Mouse (Mus musculus) CH12.LX (cell line): Measurements from ENCODE around the gene Nebl. TPM values are rescaled to one million over a fixed set of nuclear protein-coding genes. Genes with fewer than 3 reads are reported as not detected.
A peak's percentile ranks its signal among the peaks of the same experiment; 100 is the strongest.

Experiments used
- DNase-seq: peaks from one replicate; pipeline ENCODE4 v3.0.0-alpha.2; 2013; ENCODE audit errors: extremely low read depth
- H3K27ac ChIP-seq: 2 replicates; pipeline ENCODE4 v1.5.1; 2012; ENCODE audit warnings: low read depth, mild to moderate bottlenecking, control low read depth, moderate library complexity; ENCODE audit not compliant: insufficient read depth
- H3K27me3 ChIP-seq: replicated peaks from 2 replicates; pipeline ENCODE3; 2012; ENCODE audit warnings: inconsistent platforms
- H3K36me3 ChIP-seq, 2 experiments: replicated peaks in 1 of 2; 2 replicates each; pipeline versions ENCODE3 to v1.6.1; 2012; ENCODE audit warnings: inconsistent platforms in 1 of 2, low read length in 1 of 2, mild to moderate bottlenecking in 1 of 2, mixed read lengths in 1 of 2, moderate library complexity in 1 of 2; ENCODE audit not compliant: control insufficient read depth in 1 of 2, insufficient read depth in 1 of 2
- H3K4me1 ChIP-seq, 2 experiments: 2 replicates each; pipeline ENCODE4 v1.6.1; 2012; ENCODE audit warnings: inconsistent platforms in 1 of 2, moderate library complexity in 1 of 2; ENCODE audit not compliant: insufficient read depth in 2 of 2, control insufficient read depth in 1 of 2
- H3K4me2 ChIP-seq: 2 replicates; pipeline ENCODE4 v1.6.1; 2012; ENCODE audit warnings: low read depth, mild to moderate bottlenecking, control low read depth; ENCODE audit not compliant: poor library complexity, insufficient read depth, severe bottlenecking
- H3K4me3 ChIP-seq, 3 experiments: fragments of 150-350 bp in 1 of 3; sonication (generic) in 1 of 3; replicated peaks in 1 of 3; 2 replicates each; pipeline versions ENCODE3 to v1.5.1; 2011 to 2012; ENCODE audit warnings: low read depth in 2 of 3, low read length in 2 of 3, mild to moderate bottlenecking in 2 of 3, moderate library complexity in 2 of 3, control low read depth in 1 of 3, improper control_type of control experiment in 1 of 3, inconsistent platforms in 1 of 3, mixed read lengths in 1 of 3; ENCODE audit not compliant: poor library complexity in 1 of 3
- H3K79me2 ChIP-seq: replicated peaks from 2 replicates; pipeline ENCODE4 v1.6.1; 2012; ENCODE audit warnings: mild to moderate bottlenecking, moderate library complexity; ENCODE audit not compliant: control insufficient read depth, poor library complexity, insufficient read depth, severe bottlenecking; ENCODE audit errors: extremely low read depth
- H3K9ac ChIP-seq: 2 replicates; pipeline ENCODE4 v1.6.1; 2012; ENCODE audit warnings: low read depth, mild to moderate bottlenecking, control low read depth, moderate library complexity; ENCODE audit not compliant: insufficient read depth
- H3K9me3 ChIP-seq: replicated peaks from 2 replicates; pipeline ENCODE3; 2012; ENCODE audit warnings: low read length, inconsistent platforms, mixed read lengths
- BHLHE40 ChIP-seq: IDR thresholded peaks from 2 replicates; pipeline ENCODE4 v1.6.1; 2011; ENCODE audit warnings: mild to moderate bottlenecking, low read depth, low read length, improper control_type of control experiment
- CHD1 ChIP-seq: IDR thresholded peaks from 2 replicates; pipeline ENCODE4 v1.6.1; 2012; ENCODE audit warnings: low read depth, low read length, improper control_type of control experiment, inconsistent platforms
- CHD2 ChIP-seq: IDR thresholded peaks from 2 replicates; pipeline ENCODE4 v1.6.1; 2011; ENCODE audit warnings: low read length, improper control_type of control experiment
- CTCF ChIP-seq, 2 experiments: IDR thresholded peaks in 1 of 2; conservative IDR thresholded peaks in 1 of 2; 2 replicates each; pipeline ENCODE4 v1.5.1; 2011 to 2012; ENCODE audit warnings: low read depth in 2 of 2, low read length in 2 of 2, improper control_type of control experiment in 1 of 2, inconsistent platforms in 1 of 2, mild to moderate bottlenecking in 1 of 2, moderate library complexity in 1 of 2
- ELF1 ChIP-seq: IDR thresholded peaks from 2 replicates; pipeline ENCODE4 v1.6.1; 2014; ENCODE audit warnings: low read depth, mild to moderate bottlenecking, inconsistent platforms, low read length, improper control_type of control experiment
- EP300 ChIP-seq: IDR thresholded peaks from 2 replicates; pipeline ENCODE4 v1.6.1; 2011; ENCODE audit warnings: low read length, improper control_type of control experiment
- ETS1 ChIP-seq: conservative IDR thresholded peaks from 2 replicates; pipeline ENCODE4 v1.6.1; 2012; ENCODE audit warnings: low read depth, mild to moderate bottlenecking, inconsistent platforms, low read length, improper control_type of control experiment, moderate library complexity
- GABPA ChIP-seq: IDR thresholded peaks from 2 replicates; pipeline ENCODE4 v1.6.1; 2012; ENCODE audit warnings: low read depth, low read length, improper control_type of control experiment, inconsistent platforms; ENCODE audit not compliant: insufficient replicate concordance
- IRF4 ChIP-seq: IDR thresholded peaks from 2 replicates; pipeline ENCODE4 v1.6.1; 2014; ENCODE audit warnings: low read depth, mild to moderate bottlenecking, inconsistent platforms, low read length, improper control_type of control experiment
- JUN ChIP-seq: IDR thresholded peaks from 2 replicates; pipeline ENCODE4 v1.6.1; 2011; ENCODE audit warnings: low read depth, mild to moderate bottlenecking, low read length, improper control_type of control experiment, moderate library complexity; ENCODE audit not compliant: insufficient read depth
- JUND ChIP-seq: conservative IDR thresholded peaks from 2 replicates; pipeline ENCODE4 v1.6.1; 2011; ENCODE audit warnings: low read depth, low read length, improper control_type of control experiment
- KAT2A ChIP-seq: IDR thresholded peaks from 2 replicates; pipeline ENCODE4 v1.6.1; 2012; ENCODE audit warnings: low read length, improper control_type of control experiment, inconsistent platforms; ENCODE audit not compliant: insufficient replicate concordance
- MAFK ChIP-seq: IDR thresholded peaks from 2 replicates; pipeline ENCODE4 v1.6.1; 2011; ENCODE audit warnings: low read length, improper control_type of control experiment; ENCODE audit not compliant: insufficient replicate concordance
- MAX ChIP-seq: IDR thresholded peaks from 2 replicates; pipeline ENCODE4 v1.6.1; 2011; ENCODE audit warnings: low read length, improper control_type of control experiment
- MAZ ChIP-seq: IDR thresholded peaks from 2 replicates; pipeline ENCODE4 v1.6.1; 2012; ENCODE audit warnings: low read depth, mild to moderate bottlenecking, inconsistent platforms, low read length, improper control_type of control experiment, moderate library complexity
- MEF2A ChIP-seq: IDR thresholded peaks from 2 replicates; pipeline ENCODE4 v1.6.1; 2014; ENCODE audit warnings: low read depth, mild to moderate bottlenecking, inconsistent platforms, low read length, improper control_type of control experiment, borderline replicate concordance
- MXI1 ChIP-seq: IDR thresholded peaks from 2 replicates; pipeline ENCODE4 v1.6.1; 2011; ENCODE audit warnings: mild to moderate bottlenecking, low read depth, low read length, improper control_type of control experiment
- MYC ChIP-seq: IDR thresholded peaks from 2 replicates; pipeline ENCODE4 v1.6.1; 2011; ENCODE audit warnings: low read depth, mild to moderate bottlenecking, improper control_type of control experiment, low read length
- NELFE ChIP-seq: IDR thresholded peaks from 2 replicates; pipeline ENCODE4 v1.6.1; 2011; ENCODE audit warnings: low read depth, low read length, improper control_type of control experiment
- NRF1 ChIP-seq: IDR thresholded peaks from 2 replicates; pipeline ENCODE4 v1.6.1; 2014; ENCODE audit warnings: low read depth, mild to moderate bottlenecking, inconsistent platforms, low read length, improper control_type of control experiment, moderate library complexity
- PAX5 ChIP-seq: IDR thresholded peaks from 2 replicates; pipeline ENCODE4 v1.6.1; 2012; ENCODE audit warnings: low read length, inconsistent platforms, mixed read lengths
- POLR2AphosphoS2 ChIP-seq: IDR thresholded peaks from 2 replicates; pipeline ENCODE4 v1.6.1; 2011; ENCODE audit warnings: low read depth, low read length, improper control_type of control experiment
- RAD21 ChIP-seq: IDR thresholded peaks from 2 replicates; pipeline ENCODE4 v1.6.1; 2011; ENCODE audit warnings: low read depth, mild to moderate bottlenecking, low read length, improper control_type of control experiment, moderate library complexity
- RCOR1 ChIP-seq: conservative IDR thresholded peaks from 2 replicates; pipeline ENCODE4 v1.6.1; 2012; ENCODE audit warnings: low read depth, mild to moderate bottlenecking, inconsistent platforms, low read length, improper control_type of control experiment
- SIN3A ChIP-seq: IDR thresholded peaks from 2 replicates; pipeline ENCODE4 v1.6.1; 2012; ENCODE audit warnings: low read length, improper control_type of control experiment, inconsistent platforms
- SMC3 ChIP-seq: IDR thresholded peaks from 2 replicates; pipeline ENCODE4 v1.6.1; 2011; ENCODE audit warnings: low read depth, low read length, improper control_type of control experiment
- TBP ChIP-seq: conservative IDR thresholded peaks from 2 replicates; pipeline ENCODE4 v1.6.1; 2011; ENCODE audit warnings: low read depth, low read length, improper control_type of control experiment
- TCF12 ChIP-seq: IDR thresholded peaks from 2 replicates; pipeline ENCODE4 v1.6.1; 2014; ENCODE audit warnings: low read depth, mild to moderate bottlenecking, inconsistent platforms, low read length, improper control_type of control experiment
- UBTF ChIP-seq: IDR thresholded peaks from 2 replicates; pipeline ENCODE4 v1.6.1; 2012; ENCODE audit warnings: low read depth, mild to moderate bottlenecking, inconsistent platforms, low read length, improper control_type of control experiment, moderate library complexity
- USF1 ChIP-seq: IDR thresholded peaks from 2 replicates; pipeline ENCODE4 v1.6.1; 2014; ENCODE audit warnings: low read depth, mild to moderate bottlenecking, inconsistent platforms, low read length, improper control_type of control experiment
- ZC3H11A ChIP-seq: IDR thresholded peaks from 2 replicates; pipeline ENCODE4 v1.6.1; 2012; ENCODE audit warnings: low read depth, mild to moderate bottlenecking, inconsistent platforms, low read length, improper control_type of control experiment
- ZKSCAN1 ChIP-seq: IDR thresholded peaks from 2 replicates; pipeline ENCODE4 v1.6.1; 2012; ENCODE audit warnings: low read depth, inconsistent platforms, low read length, improper control_type of control experiment, borderline replicate concordance
- ZNF384 ChIP-seq: IDR thresholded peaks from 2 replicates; pipeline ENCODE4 v1.6.1; 2012; ENCODE audit warnings: low read depth, low read length, improper control_type of control experiment, inconsistent platforms
- dilution Hi-C: fragments of 300-500 bp; cut with MboI; formaldehyde crosslinking; loops from 2 replicates; pipeline ENCODE4 v1.14.3; 2020; ENCODE audit warnings: low sequenced_read_pairs; ENCODE audit not compliant: extremely low pct_unique_long_range_greater_than_20kb, extremely low pct_ligation_motif_present
- in situ Hi-C: fragments of 300-500 bp; cut with MboI; formaldehyde crosslinking; loops from 3 replicates; pipeline ENCODE4 v1.14.3; 2019; ENCODE audit warnings: low sequenced_read_pairs, low pct_ligation_motif_present, low pct_unique_long_range_greater_than_20kb, mixed read lengths
- polyA plus RNA-seq: library from polyadenylated mRNA; unstranded; fragments of >175 nt; gene quantifications from 2 replicates; pipeline ENCODE4 v1.2.1, GENCODE M21; 2012; ENCODE audit warnings: low read depth; ENCODE audit not compliant: insufficient read length
- total RNA-seq, 2 experiments: library from RNA; depleted of rRNA; stranded (reverse); fragments of 300-350 nt in 1 of 2; fragments of >200 nt in 1 of 2; gene quantifications; 2 replicates each; pipeline ENCODE4 v1.2.3; 2012 to 2014

Nebl gene
- total and polyA plus RNA-seq, 3 experiments = 12.6 to 113 (median 46.4) TPM

DNA sequence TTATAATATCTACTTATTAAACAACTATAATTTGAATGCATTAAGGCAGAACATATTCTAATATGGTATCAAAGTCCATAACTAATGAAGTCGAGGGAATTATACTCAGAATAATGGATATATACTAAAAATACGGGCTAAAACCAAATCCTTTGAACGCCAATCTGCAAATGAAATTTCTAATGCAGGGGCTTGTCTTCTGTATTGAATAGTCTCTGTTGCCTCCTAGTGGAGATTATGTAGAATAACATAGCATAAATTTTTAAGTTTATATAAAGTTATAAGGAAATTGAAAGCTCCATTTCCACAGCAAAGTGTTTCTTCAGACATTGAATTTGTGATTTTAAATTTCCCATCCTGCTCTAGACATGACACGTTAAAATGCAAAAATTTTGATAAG is 315.9 kb downstream of the Nebl start:
- no peaks in the 10 kb centered on the region for H3K36me3 ChIP-seq
- no peak overlapping the region for H3K4me2 ChIP-seq
- no peak overlapping the region for H3K27ac ChIP-seq
- H3K9ac ChIP-seq = no peak overlapping the region
- dilution Hi-C loops (no loop called here), in situ Hi-C loops (no loop called here)
- DNase-seq = no peak
- H3K4me1 ChIP-seq = peaks cover 0 to 4% of the 10 kb centered on the region in 2 experiments; a peak in 2 of 4 replicates
- H3K9me3 ChIP-seq = no peaks in the 10 kb centered on the region
- no peaks in the 10 kb centered on the region for H3K27me3 ChIP-seq
- TF ChIP-seq CTCF (conservative IDR thresholded peaks at IDR 0.05 in 1 of 2, IDR thresholded peaks at IDR 0.05 in 1 of 2; ENCODE audit: low read depth in 2 of 2, low read length in 2 of 2) (peak in 1 of 2 experiments; percentile 73; a peak in 2 of 4 replicates), ETS1 (no peak), RAD21 (peak; percentile 92), ZC3H11A (peak; percentile 54; the same call in 1 of the 2 replicates), SMC3 (peak; percentile 65)
- H3K79me2 ChIP-seq = no peaks in the 10 kb centered on the region
- no peak overlapping the region for H3K4me3 ChIP-seq

DNA sequence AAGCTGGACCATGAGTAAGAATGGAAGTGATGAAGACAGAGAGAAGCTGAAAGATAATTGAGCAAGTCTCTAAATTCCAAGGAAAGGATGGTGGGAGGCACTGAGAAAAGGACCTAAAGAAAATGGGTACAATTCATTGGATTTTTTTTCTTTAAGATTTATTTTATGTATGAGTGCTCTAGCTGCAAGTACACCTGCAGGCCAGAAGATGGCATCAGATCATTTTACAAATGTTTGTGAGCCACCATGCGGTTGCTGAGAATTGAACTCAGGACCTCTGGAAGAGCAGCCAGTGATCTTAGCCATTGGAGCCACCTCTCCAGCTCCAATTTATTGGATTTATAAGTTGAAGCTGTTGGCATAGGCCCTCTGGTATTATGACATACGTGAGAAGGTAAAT is 316.9 kb downstream of the Nebl start:
- Histone ChIP-seq H3K4me2 (no peak overlapping the region), H3K36me3 (no peaks in the 10 kb centered on the region), H3K9ac (no peak overlapping the region), H3K79me2 (no peaks in the 10 kb centered on the region), H3K27ac (no peak overlapping the region), H3K27me3 (no peaks in the 10 kb centered on the region), H3K4me1 (peaks cover 0 to 4% of the 10 kb centered on the region in 2 experiments; a peak in 2 of 4 replicates), H3K9me3 (no peaks in the 10 kb centered on the region), H3K4me3 (no peak overlapping the region)
- dilution Hi-C loops (no loop called here), in situ Hi-C loops (no loop called here)
- DNase-seq = no peak
- TF ChIP-seq CHD2 (no peak), MYC (0 out of 2 replicates have a peak, but pooled peaks have one; percentile 32), MEF2A (no peak), ELF1 (no peak), EP300 (no peak), ZC3H11A (no peak), SIN3A (no peak), PAX5 (no peak), ZNF384 (no peak), POLR2AphosphoS2 (no peak), JUND (no peak), SMC3 (peak; percentile 39), CTCF (conservative IDR thresholded peaks at IDR 0.05 in 1 of 2, IDR thresholded peaks at IDR 0.05 in 1 of 2; ENCODE audit: low read depth in 2 of 2, low read length in 2 of 2) (peak in 1 of 2 experiments; percentile 60; a peak in 3 of 4 replicates), ZKSCAN1 (no peak), USF1 (no peak), JUN (no peak), UBTF (no peak), CHD1 (no peak), MXI1 (no peak), BHLHE40 (no peak), MAX (no peak), TCF12 (no peak), RAD21 (peak; percentile 17), MAFK (no peak), RCOR1 (no peak), MAZ (no peak), KAT2A (no peak), GABPA (no peak), IRF4 (no peak), NRF1 (no peak), NELFE (no peak), TBP (no peak), ETS1 (no peak)
